Mouse (Mus musculus): Measurements from ENCODE around the gene Galk2.

DNA sequence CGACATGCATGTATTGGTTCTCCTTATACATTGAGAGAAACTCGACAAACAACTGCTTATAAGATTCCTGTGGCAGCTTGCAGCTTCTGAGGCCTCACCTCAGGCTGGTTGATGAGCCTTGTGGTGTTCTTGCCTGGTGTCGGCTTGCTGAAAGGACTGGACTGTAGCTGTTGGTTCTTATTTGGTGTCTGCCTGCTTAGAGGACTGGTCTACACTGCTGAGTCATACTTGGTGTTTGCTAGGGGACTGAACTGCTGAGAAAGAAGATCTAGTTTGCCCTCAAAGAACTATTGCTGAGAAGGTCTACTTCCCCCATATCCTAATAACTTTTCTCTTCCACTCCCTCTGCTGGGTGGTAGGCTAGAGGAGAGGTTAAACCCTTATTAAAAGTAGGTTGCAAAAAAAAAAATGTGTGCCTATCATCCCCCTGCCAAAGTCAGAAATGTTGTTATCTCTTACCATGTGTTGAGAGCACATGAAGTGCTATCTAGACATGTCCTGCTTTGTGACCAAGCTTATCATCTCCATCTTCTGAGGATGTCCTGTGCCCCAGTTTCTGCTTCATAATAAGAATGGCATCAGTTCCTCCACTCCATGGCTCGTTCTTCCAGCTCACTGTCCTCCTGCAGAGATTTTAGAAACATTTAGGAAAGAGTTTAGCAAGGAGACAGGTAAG is 48.8 kb downstream of the Galk2 start:
- TF ChIP-seq CTCF (IDR thresholded peaks at IDR 0.05; ENCODE audit: low read depth) (no peak), EP300 (IDR thresholded peaks at IDR 0.05; ENCODE audit: low read depth) (no peak)
